Mouse (Mus musculus) gonadal fat pad, adult 2 months (tissue): ENCODE results near the gene Tcp10c. TPM values are rescaled to one million over a fixed set of nuclear protein-coding genes. Genes with fewer than 3 reads are reported as not detected.
"Not testable (repeated sequence)": the region's sequence is repeated elsewhere in the genome, so short reads cannot be mapped to it uniquely, and the experiment has no call there.

Experiments
- DNase-seq: peaks from one replicate; pipeline ENCODE4 v3.0.0-alpha.2; 2012; ENCODE audit warnings: low read depth
- polyA plus RNA-seq: library from polyadenylated mRNA; depleted of rRNA; stranded (reverse); fragments of >200 nt; gene quantifications from 2 replicates; pipeline ENCODE4 v1.2.3, GENCODE M21; 2012; rRNA removed

Tcp10c gene
- polyA plus RNA-seq, 1 experiment = 0.20 TPM

DNA sequence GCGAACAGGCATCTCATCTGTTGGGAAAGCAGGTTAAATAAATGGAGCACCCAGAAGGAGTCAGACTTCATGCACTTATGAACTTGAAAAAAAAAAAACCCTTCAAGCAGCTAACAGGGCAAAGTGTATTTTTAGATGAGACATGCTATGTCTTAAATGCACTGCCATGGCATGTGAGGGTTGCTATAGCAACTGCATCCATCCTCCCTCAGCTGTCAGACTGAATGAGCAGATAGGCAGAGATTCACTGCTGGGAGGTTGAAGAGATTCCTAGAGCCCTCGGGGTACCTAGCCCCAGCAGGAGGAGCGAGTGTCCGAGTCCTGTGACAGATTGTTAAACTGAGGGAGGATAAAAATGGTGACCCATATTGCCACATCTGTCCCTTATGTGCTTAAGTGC is 36.6 kb downstream of the Tcp10c start:
- DNase-seq = not testable (repeated sequence)

DNA sequence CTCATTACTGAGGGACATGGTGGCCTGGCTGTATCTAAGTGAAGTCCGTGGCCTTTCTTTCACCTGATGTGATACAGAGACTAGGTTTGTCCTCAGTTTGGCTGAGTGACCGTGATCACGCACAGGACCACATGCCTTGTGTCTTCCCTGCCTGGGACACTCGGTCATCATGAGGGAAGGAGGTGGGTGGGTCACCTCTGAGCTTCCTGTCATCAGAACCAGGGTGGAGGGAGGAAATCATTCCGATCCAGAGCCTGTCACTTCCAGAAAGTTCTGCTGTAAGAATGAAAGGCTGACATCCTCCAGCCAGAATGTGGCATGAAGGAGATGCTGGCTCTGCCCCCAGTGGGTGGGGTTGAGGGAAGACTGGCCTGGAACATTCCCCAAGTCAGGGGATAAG is 45.6 kb downstream of the Tcp10c start:
- not testable (repeated sequence) for DNase-seq

DNA sequence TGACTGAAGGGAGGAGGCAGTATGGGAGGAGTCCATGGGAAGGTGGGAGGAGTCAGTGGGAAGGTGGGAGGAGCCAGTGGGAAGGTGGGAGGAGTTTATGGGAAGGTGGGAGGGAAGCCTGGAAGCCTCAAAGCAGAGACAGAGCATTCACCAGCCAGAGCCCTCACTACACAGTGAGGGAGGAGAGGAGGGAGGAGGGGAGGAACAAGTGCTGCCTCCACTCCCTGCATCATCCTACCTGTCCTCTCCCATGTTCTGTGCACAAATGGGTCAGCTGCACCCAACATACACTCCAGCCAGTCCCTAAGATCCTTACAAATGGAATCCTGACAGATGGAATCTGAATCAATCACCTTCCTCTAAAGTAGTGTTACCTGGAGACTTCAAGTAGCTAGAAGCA is 47.7 kb downstream of the Tcp10c start:
- DNase-seq = not testable (repeated sequence)

DNA sequence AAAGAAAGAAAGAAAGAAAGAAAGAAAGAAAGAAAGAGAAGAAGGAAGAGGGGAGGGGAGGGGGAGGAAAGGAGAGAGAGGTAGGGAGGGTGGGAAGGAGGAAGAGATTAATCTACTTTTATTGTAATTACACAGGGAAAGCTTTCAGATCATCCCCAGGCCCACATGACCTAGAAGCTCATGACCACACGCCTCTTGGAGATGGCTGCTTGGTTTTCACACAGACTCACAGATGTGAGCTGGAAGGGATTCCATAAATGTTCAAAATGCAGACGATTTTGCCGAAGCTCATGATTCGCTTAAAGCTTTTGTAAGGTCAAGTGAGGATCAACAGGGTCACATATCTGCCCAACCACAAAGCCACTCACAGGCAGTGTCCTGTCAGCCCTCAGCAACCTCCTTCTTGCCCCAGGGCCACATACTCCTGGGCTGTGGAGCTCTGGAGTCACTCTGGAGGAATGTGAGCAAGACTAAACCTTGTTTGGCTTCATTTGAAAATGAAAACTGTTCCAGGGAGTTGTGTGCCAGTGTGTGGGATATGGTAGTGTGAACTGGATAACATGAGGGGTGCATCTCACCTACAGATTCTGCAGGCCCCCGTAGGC is 49.3 kb downstream of the Tcp10c start:
- not testable (repeated sequence) for DNase-seq

DNA sequence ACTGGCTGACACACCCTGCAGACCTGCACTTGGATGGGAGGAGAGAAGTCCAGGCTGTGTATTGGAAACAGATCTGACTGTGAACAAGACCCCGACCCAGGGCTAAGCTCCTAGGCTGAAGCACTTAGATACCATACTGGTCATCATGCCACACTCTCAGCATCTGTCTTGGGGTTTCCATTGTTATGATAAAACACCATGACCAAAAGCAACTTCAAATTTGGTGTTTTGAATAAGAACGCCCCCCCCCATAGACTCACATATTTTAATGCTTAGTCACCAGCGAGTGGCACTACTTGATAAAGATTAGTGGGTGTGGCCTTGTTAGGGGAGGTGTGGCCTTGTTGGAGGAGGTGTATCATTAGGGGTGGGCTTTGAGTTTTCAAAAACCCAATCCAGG is 51.7 kb downstream of the Tcp10c start:
- DNase-seq = not testable (repeated sequence)

DNA sequence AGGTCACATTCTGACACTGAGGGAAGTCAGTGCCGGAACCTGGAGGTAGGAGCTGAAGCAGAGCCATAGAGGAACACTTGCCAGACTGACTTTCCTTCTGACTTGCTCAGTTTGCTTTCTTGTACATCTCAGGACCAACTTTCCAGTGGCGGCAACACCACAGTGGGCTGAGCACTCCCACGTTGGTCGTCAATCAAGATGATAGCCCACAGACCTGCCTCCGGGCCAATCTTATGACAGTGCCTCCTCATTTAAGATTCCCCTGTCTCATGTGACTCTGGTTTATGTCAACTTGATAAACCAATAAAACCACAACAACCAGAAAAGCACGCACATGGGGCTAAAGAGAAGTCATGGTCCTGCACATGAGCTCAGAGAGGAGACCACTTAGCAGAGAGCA is 52.3 kb downstream of the Tcp10c start:
- DNase-seq = not testable (repeated sequence)

DNA sequence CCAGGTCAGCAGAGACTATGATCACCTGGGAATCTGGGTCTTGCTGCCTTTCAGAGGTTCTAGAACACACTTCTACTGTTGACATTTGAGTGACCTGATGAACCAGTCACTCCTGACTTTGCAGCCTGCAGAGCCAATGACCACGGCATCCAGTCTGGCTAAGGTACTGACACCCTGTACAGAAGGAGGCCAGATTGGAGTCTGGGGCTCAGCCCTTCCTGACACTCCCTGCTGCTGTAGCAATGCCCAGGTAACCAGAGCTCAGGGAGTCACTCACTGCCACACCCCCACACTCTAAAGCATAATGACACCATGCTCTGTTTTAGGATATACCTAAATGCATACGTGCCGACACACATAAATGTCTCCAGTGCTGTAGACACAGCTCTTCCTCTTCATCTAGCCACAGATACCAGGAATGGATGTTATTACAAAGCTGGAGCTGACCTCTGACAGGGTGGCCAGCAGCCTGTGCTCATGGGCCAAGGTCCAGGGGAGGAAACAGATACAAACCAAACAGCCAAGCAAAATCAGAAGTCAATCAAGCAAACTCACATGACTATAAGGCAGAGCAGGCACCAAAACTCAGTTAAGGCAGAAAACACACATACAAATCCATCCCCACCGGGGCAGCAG is 53.4 kb downstream of the Tcp10c start:
- DNase-seq = not testable (repeated sequence)

DNA sequence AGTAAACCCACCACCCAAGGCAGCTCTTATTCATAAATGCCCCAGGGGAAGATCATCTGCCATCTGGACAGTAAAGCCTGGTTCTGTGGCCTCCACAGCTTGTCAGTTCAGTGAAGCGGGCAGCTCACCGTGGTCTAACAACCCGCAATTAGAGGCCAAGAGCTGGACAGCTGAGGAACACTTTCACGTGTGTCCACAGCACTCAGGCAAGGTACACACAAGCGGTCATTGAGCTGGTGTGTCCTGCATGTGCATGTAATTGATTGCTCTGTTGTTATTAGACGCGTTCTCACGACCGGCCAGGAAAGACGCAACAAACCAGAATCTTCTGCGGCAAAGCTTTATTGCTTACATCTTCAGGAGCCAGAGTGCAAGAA is 53.9 kb downstream of the Tcp10c start:
- not testable (repeated sequence) for DNase-seq

DNA sequence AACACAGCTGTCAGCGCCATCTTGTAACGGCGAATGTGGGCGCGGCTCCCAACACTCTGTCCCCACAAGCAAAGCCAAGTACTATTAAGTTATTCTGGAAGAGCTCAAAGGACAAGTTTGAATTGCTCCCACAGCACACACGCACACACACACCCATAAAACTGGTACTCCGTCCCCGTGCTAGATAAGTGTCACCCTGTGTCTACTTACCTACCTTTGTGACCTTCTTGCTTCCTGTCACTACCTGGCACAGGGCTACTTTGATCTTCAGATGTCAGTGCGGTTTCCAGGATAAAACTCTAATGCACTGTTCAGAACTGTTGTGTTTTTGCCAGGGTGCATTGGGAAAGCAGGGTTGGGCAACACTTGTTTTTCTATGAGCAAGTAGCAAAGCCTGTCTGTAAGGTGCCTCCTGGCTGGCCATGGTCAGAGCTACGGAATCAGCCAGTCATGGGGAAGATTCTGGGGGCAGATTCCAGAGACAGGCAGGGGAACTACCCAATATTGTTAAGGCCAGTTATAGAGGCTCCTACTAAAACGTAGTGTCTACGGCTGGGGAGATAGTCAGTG is 66.7 kb downstream of the Tcp10c start:
- not testable (repeated sequence) for DNase-seq

DNA sequence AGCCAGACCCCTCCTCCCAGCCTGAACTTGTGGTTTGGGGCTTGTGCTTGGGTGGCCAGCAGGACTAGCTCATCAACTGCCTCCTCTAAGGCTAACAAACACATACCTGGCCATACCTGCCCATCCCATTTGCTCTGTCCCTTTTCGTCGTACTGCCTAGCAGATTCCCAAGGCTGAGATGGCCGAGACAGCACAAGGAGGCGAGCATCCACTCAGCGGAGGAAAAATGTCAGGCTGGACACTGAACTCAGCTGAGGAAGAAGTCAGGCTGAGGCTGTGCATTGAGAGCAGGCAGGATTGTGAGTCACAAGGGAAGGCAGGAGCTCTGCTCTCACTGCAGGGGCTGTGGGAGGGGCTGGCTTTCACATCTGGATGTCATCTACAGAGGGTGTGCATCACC is 68.3 kb downstream of the Tcp10c start:
- DNase-seq = not testable (repeated sequence)

DNA sequence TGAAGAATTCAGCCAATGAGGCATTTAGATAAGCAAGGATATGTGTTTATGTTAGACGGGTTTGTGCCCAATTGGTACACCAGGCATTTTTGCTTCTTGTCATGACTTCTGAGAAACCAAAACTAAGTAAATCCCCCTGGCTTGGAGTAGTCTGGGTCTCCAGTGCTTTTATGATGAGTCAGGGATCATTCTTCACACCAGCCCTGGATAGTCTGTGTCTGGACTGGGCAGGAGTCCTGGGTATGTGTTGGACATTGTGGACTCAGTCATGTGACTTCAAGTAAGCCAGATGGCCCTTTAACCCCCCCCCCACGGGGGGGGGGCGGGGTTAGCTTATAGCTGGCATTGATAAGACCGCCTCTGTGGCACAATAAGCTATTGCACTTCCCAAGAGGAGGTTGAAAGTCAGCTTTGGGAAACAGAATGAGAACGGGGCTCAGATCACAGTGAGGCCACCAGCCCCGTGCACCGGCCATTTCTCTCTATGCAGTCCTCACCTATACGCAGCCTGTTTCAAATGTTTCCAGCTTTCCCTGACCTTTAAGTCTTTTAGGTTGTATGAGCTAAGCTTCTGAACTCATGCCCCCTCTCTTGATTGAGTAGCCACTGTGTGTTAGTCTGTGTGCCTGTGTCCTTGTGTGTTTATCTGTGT is 69.1 kb downstream of the Tcp10c start:
- not testable (repeated sequence) for DNase-seq

DNA sequence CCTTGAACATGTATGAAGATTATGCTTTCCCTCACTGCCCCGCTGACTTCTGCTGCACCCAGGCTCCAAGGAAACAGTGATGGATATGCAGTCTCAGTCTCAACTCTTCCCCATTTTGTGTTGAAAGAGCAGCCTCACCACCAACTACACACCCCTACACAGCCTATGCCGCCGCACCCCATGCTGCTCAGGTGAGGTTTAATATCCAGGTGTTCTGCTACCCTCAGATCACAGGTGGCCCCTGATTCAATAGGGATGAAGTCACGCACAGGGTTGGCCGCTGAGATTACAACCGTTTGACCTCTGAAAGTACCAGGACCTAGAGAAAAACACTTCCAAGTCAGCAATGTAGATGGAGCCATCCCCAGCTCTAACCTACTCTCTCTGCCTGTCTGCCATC is 69.9 kb downstream of the Tcp10c start:
- not testable (repeated sequence) for DNase-seq

DNA sequence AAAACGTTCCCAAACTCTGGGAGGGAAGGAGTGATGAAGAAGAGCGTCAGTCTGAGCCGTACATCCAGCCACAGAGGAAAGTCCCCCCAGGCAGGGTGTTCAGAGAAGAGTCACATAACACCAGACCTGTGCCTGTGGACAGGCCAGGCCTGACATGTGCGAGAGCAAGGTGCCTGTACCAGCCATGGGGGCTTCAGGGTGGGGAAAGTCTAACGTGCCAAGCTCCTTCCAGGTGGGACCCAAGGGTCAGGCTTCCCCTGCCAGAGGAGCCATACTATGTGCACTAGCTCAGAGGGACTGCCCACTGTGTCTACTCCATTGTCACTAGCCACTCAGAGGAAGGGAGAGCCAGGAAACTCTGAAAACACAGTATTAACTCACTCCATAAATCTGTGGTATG is 71.3 kb downstream of the Tcp10c start:
- not testable (repeated sequence) for DNase-seq

DNA sequence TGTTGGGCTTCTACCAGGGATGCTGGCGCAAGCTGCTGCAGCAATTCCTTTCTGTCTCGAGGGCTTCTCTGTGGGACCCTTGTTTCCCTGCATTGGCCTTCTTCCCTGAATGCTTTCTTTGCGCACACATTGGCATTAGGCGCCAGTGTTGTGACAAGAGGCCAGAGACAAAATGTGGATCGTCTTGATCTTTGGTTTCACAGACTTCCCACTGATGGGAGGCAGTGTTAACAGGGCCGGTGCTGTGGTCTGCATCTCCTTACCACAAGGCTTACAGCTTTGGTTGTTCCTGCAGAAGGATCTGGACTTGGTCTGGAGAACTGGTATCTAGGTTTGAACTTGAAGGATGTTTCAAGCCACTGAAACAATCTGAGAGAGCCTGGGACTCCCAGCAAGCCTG is 72.1 kb downstream of the Tcp10c start:
- not testable (repeated sequence) for DNase-seq

Other genes with a start within 250 kb of the Tcp10c start
- gene Unc93a, start 222.8 kb upstream of the Tcp10c start, polyA plus RNA-seq = 1.2 and 1.8 TPM in 2 replicates
- not detected in 2 replicates for gene Smok2a, start 133.4 kb upstream of the Tcp10c start, polyA plus RNA-seq
- not detected in 2 replicates for gene Smok2b, start 124.3 kb upstream of the Tcp10c start, polyA plus RNA-seq